Mouse (Mus musculus) thymus, adult 2 months (tissue): ENCODE results near the gene Immp2l.

Experiments
- CTCF ChIP-seq: fragments of 200-500 bp; IDR thresholded peaks from 2 replicates; pipeline ENCODE4 v1.5.1; 2012; ENCODE audit warnings: mild to moderate bottlenecking, control low read depth, low read length, moderate library complexity, borderline replicate concordance; ENCODE audit not compliant: control insufficient read depth, poor library complexity, insufficient read depth; ENCODE audit errors: extremely low read depth
- POLR2A ChIP-seq: fragments of 200-500 bp; IDR thresholded peaks from 2 replicates; pipeline ENCODE4 v1.6.1; 2012; ENCODE audit warnings: mild to moderate bottlenecking, low read length, control low read depth, moderate library complexity; ENCODE audit not compliant: control insufficient read depth, poor library complexity, insufficient read depth; ENCODE audit errors: extremely low read depth

DNA sequence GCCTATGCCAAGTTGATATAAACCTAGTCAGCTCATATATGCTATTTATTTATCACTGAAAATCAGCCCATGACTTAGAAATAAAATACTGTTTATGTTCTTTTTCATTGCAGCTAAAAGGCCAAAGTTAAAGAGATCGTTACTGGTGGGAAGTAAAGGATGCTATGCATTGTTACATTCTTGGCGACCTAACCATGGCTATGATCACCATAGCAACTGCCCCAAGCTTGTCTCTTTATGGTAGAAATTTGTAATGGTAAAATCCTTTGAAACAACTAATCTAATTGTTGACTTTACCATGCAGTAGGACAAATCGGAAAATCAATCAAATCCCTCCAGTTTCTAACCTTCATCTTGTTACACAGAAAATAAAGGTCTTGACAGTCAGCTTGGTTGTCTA lies 644.4 kb downstream of the Immp2l start:
- TF ChIP-seq CTCF, result no peak
- TF ChIP-seq POLR2A, result no peak
